Mouse (Mus musculus) spleen, adult 12 weeks (tissue): Measurements from ENCODE around the gene Gm9117.
"Not testable (repeated sequence)": the region's sequence is repeated elsewhere in the genome, so short reads cannot be mapped to it uniquely, and the experiment has no call there.

Experiments
- DNase-seq: peaks from one replicate; pipeline ENCODE4 v3.0.0; 2022; ENCODE audit warnings: low spot score

The Gm9117 gene

GRCm38 (mm10) chr3:93943443-93943842, at the start of gene Gm9117:
Gene Gm9117, minus strand, starts transcription at chr3:93943543.
- DNase-seq, result not testable (repeated sequence)

GRCm38 (mm10) chr3:93968938-93969337, 25.6 kb upstream of the Gm9117 start:
- not testable (repeated sequence) for DNase-seq

GRCm38 (mm10) chr3:93961214-93961613, 17.9 kb upstream of the Gm9117 start, which contains the start of gene Tdpoz5:
Gene Tdpoz5, minus strand, starts transcription at chr3:93961314.
- not testable (repeated sequence) for DNase-seq

GRCm38 (mm10) chr3:93938386-93938785, 5.0 kb downstream of the Gm9117 start:
- not testable (repeated sequence) for DNase-seq
